Mouse (Mus musculus) monocyte, adult 59 days (primary cell): Measurements from ENCODE around the gene Cst7. TPM values are rescaled to one million over a fixed set of nuclear protein-coding genes. Genes with fewer than 3 reads are reported as not detected.

ENCODE experiments used
- total RNA-seq, 2 experiments: library from RNA; stranded (reverse); gene quantifications; one replicate each; pipeline ENCODE4 v1.2.4; 2023

The Cst7 gene
- 1 to 10 TPM; 1.1 to 1.7 TPM for total RNA-seq

DNA sequence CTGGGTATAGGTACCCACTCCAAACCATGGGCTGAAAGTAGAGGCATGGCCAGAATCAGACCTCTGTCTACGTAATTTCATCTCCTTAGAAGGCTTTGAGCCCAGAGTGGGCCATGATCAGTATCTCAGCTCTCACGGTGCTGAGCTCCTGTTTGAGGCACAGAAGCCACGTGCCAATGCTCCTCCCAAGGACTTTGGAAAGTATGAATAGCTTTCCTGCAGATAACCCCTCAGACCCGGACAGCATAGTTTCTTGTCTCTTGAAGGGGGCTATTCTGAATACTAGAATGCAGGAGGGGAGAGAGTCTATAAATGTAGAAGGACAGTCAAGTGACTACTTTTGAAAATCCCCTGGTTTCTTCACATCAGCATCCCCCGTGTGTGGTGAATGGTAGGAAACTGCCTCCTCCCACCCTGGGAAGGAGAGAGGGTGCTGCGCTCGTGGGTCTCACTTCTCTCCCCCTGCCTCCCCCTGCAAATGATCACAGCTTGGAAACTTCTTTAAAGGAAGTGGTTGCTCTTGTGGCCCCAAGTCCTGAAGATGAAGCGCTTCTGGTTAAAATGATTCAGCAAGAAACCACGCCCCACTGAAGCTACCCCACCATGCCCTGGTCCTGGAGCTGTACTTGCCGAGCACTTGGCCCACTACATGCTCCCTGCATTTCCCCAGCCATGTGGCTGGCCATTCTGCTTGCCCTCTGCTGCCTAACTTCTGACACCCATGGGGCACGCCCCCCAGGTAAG lies at the start of gene Cst7:
Cst7 (plus strand) TSS at position 569 of the 744 bp plus-strand sequence.

DNA sequence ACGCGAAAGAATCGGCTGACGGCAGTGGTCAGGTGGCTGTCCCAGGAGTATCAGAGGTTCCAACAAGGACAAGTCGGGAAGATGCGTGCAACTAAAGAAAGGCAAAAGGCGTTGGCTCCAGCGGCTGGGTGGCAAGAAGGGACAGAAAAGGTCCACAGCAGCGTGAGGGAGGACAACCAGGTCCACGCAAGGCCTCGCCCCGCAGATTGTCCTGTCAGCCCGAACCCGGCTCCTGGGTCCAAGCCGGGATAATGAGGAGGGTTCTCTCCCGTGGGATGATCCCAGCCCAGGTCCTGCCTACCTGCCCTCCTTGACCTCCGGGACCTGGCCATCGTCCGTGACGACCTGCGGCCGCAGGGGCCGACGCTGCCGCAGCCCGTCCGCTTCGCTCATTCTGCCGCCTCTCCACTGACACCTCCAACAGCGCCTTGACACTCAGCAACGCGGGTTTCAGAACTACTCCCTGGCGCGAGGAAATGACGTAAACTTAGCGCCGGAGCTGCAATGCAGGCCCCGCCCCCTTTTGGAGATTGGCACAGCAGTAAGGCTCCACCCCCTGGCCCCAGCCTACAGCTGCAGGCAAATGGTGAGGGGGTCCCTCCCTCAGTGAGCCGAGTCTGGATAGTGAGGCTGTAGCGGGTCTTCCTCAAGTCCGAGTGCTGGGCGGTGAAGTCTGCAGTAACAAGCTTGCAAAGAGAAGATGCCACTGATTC lies 38.0 kb downstream of the Cst7 start, which contains the start of gene Apmap:
Apmap (minus strand) TSS at position 481 of the 713 bp plus-strand sequence.

Other genes with a start within 250 kb of the Cst7 start
- gene Gm10130, start 246.7 kb upstream of the Cst7 start, total RNA-seq: 10 to 100 TPM in 1 of 2 experiments, 1 to 10 TPM in 1; 8.8 to 10.4 TPM
- gene 3300002I08Rik, start 207.7 kb upstream of the Cst7 start, total RNA-seq: 1 to 10 TPM; 3.8 to 4.2 TPM
- 1 to 10 TPM; 2.1 to 3.3 TPM for gene Zfp442, start 118.9 kb upstream of the Cst7 start, total RNA-seq
- gene Zfp345, start 85.3 kb upstream of the Cst7 start, total RNA-seq: under 1 TPM in 1 of 2 experiments, not detected in 1; 0.36 TPM
- gene Apmap, start 38.2 kb downstream of the Cst7 start, total RNA-seq: 10 to 100 TPM; 27.0 to 28.8 TPM
- 10 to 100 TPM; 28.1 to 37.7 TPM for gene Acss1, start 98.1 kb downstream of the Cst7 start, total RNA-seq
- not detected for gene Vsx1, start 118.9 kb downstream of the Cst7 start, total RNA-seq
- 10 to 100 TPM; 17.9 to 18.9 TPM for gene Entpd6, start 178.6 kb downstream of the Cst7 start, total RNA-seq
- 10 to 100 TPM; 42.7 to 47.7 TPM for gene Pygb, start 216.3 kb downstream of the Cst7 start, total RNA-seq